Mouse (Mus musculus): ENCODE measurements at regions not wholly inside any gene's neighbourhood (a gene's known extent, or its start where the extent isn't known, plus 50 kb on each side); places are given as distances from the start of the nearest gene placed in this dataset. TPM values are rescaled to one million over a fixed set of nuclear protein-coding genes. Genes with fewer than 3 reads are reported as not detected.
A peak's percentile ranks its signal among the peaks of the same experiment; 100 is the strongest.

DNA sequence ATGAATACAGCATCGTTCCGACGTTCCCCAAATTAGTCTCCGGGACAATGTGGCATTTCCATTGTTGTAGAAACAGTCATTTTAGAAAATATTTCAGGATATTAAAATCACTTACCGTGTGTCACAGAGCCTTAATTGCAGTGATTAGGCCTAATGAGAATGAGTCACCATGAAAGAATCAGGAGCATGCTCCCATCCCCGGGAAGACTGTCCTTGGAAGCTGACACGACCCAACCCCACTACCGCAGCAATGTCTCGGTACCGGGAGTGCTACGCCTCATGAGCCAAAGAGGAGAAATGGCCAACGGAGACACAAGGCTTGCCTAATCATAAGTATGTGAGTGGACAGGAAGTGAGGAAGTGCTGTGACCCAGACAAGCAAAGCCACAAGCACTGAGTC lies 110.2 kb upstream of the Fam19a5 start:
- Histone ChIP-seq H3K9me3 (no peaks in the 10 kb centered on the region), H3K4me1 (peaks cover 20% of the 10 kb centered on the region), H3K36me3 (replicated peaks) (no peaks in the 10 kb centered on the region), H3K27me3 (replicated peaks; ENCODE audit: low read depth, poor library complexity, severe bottlenecking) (no peaks in the 10 kb centered on the region), H3K4me3 (no peak overlapping the region), H3K27ac (replicated peaks) (no peak overlapping the region)
- 86% methylated on average over 12 of the region's 12 CpGs for WGBS
- no peak for DNase-seq (ENCODE audit: low spot score)

DNA sequence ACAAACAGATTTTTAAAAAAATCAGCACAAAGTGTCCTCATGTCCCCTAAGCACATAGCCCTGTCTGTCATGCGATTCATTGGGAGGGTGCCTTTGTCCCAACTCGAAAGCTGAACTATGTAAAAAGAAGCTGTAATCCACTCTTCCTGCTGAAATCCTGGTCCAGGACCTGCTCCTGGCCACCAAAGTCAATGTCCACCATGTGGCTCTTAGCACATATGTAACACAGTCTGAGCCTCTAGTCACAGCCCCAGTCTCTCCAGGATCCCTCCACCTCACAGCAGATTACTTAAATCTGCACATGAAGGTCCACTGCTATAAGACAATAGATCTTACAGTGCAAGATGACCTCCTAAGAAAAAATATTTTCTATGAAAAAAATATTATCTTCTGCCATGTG lies 108.5 kb upstream of the Fam19a5 start:
- Histone ChIP-seq H3K4me1 (peaks cover 20% of the 10 kb centered on the region), H3K9me3 (no peaks in the 10 kb centered on the region), H3K36me3 (replicated peaks) (no peaks in the 10 kb centered on the region), H3K27ac (replicated peaks) (no peak overlapping the region), H3K4me3 (no peak overlapping the region), H3K27me3 (replicated peaks; ENCODE audit: low read depth, poor library complexity, severe bottlenecking) (no peaks in the 10 kb centered on the region)
- no peak for DNase-seq (ENCODE audit: low spot score)
- 89% methylated on average over 2 of the region's 2 CpGs for whole genome bisulfite sequencing

DNA sequence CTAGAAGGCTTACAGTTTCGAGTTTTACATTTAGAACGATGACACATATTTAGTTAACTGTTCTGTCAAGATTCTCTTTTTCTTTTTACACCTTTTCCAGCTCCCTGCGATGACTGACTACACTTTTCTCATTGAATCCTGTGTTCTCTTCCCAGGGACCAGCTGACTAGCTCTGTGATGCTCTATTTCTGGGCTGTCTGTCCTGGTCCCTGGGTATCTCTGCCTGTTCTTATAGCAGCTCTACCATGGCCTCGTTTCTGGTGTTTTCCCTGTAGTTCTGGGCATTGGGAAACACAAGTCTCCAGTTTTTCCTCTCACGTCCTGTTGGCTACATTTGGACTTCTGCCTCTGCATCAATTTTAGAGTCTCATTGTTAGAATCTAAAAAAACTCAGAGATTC lies 106.5 kb upstream of the Fam19a5 start:
- WGBS, result 82% methylated on average over 5 of the region's 5 CpGs
- Histone ChIP-seq H3K4me1 (peaks cover 11% of the 10 kb centered on the region), H3K4me3 (no peak overlapping the region), H3K27ac (replicated peaks) (no peak overlapping the region), H3K27me3 (replicated peaks; ENCODE audit: low read depth, poor library complexity, severe bottlenecking) (no peaks in the 10 kb centered on the region), H3K36me3 (replicated peaks) (no peaks in the 10 kb centered on the region), H3K9me3 (no peaks in the 10 kb centered on the region)
- DNase-seq (ENCODE audit: low spot score), result no peak

- Histone ChIP-seq H3K27me3 (replicated peaks; ENCODE audit: low read depth, poor library complexity, severe bottlenecking) (no peaks in the 10 kb centered on the region), H3K27ac (replicated peaks) (no peak overlapping the region), H3K4me1 (0 out of 2 replicates have a peak, but pooled peaks cover 3% of the 10 kb centered on the region), H3K36me3 (replicated peaks) (no peaks in the 10 kb centered on the region), H3K9me3 (no peaks in the 10 kb centered on the region), H3K4me3 (no peak overlapping the region)
- 63% methylated on average over 1 of the region's 1 CpGs for WGBS
- no peak for DNase-seq (ENCODE audit: low spot score)
These were observed 85.2 kb upstream of the Fam19a5 start for GRCm38 (mm10) chr15:87458932-87459331.

GRCm38 (mm10) chr15:87476247-87476646 lies 67.9 kb upstream of the Fam19a5 start:
- whole genome bisulfite sequencing, result 49% methylated on average over 11 of the region's 11 CpGs

GRCm38 (mm10) chr15:87476862-87477490 lies 67.1 kb upstream of the Fam19a5 start:
- DNase-seq (ENCODE audit: low spot score), result no peak
- 88% methylated on average over 14 of the region's 14 CpGs for WGBS
- Histone ChIP-seq H3K36me3 (replicated peaks) (no peaks in the 10 kb centered on the region), H3K27ac (replicated peaks) (no peak overlapping the region), H3K9me3 (no peaks in the 10 kb centered on the region), H3K27me3 (replicated peaks; ENCODE audit: low read depth, poor library complexity, severe bottlenecking) (no peaks in the 10 kb centered on the region), H3K4me1 (peaks cover 4% of the 10 kb centered on the region; the same call in 1 of the 2 replicates), H3K4me3 (no peak overlapping the region)

More at GRCm38 (mm10) chr15:87476247-87476646, 67.9 kb upstream of the Fam19a5 start:
- no peak overlapping the region for H3K27ac ChIP-seq (replicated peaks)
- H3K4me3 ChIP-seq, result no peak overlapping the region
- no peaks in the 10 kb centered on the region for H3K9me3 ChIP-seq
- H3K27me3 ChIP-seq (replicated peaks; ENCODE audit: low read depth, poor library complexity, severe bottlenecking), result no peaks in the 10 kb centered on the region
- DNase-seq (ENCODE audit: low spot score), result peak; percentile 13
- H3K4me1 ChIP-seq, result peaks cover 4% of the 10 kb centered on the region; the same call in 1 of the 2 replicates
- no peaks in the 10 kb centered on the region for H3K36me3 ChIP-seq (replicated peaks)

- no peak for DNase-seq (ENCODE audit: low spot score)
- H3K9me3 ChIP-seq, result no peaks in the 10 kb centered on the region
- peaks cover 14% of the 10 kb centered on the region for H3K4me1 ChIP-seq
- H3K4me3 ChIP-seq, result no peak overlapping the region
- no peaks in the 10 kb centered on the region for H3K36me3 ChIP-seq (replicated peaks)
- no peaks in the 10 kb centered on the region for H3K27me3 ChIP-seq (replicated peaks; ENCODE audit: low read depth, poor library complexity, severe bottlenecking)
- WGBS, result 84% methylated on average over 3 of the region's 3 CpGs
- H3K27ac ChIP-seq (replicated peaks), result no peak overlapping the region
These were observed 63.3 kb upstream of the Fam19a5 start for GRCm38 (mm10) chr15:87480758-87481157.

Small RNAs in the stretch of these regions (microRNA-seq; reads per million reads assigned to microRNA genes)
- gene Gm23416, result not detected

Measured in embryonic facial prominence, embryonic 10.5 days (tissue).